Mouse (Mus musculus): Measurements from ENCODE around the gene Olfr220.

DNA sequence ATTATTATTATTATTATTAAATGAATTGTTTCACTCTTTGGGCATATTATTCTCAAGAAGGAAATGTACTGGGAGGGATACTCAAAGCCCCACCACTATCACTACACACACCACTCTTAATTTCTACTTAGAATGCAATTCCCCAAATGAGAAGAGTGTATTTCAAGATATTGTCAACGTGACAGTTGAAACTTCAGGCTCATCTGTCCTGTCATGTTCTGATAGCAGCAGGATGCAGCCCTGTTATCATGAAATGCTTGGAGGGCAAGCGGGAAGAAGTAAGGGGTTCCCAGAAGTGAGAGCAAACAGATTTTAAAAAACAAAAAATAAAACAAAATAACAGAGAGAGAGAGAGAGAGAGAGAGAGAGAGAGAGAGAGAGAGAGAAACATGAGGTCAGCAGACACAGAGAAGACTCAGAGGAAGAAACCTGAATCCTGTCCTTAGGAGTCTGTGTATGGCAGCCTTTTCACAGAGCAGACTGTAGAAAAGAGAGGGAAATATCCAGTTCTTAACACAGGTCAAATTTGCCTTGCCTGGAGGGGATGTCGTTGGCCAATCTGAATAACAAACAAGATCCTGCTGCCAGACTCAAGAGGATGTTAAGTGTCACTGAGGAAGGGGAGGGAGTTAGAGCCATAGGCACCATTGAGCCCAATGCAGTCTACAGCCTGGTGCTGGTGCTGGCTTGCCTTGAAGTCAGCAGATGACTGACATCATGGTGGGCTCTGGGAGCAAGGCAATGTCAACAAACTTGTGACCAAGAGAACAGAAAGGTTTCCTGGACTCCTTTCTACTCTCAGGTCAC is 15.5 kb upstream of the Olfr220 start:
- TF ChIP-seq CTCF (IDR thresholded peaks at IDR 0.05; ENCODE audit: low read depth), result no peak
- peak; percentile 94 for TF ChIP-seq EP300 (IDR thresholded peaks at IDR 0.05; ENCODE audit: low read depth)
